Mouse (Mus musculus): ENCODE data around the gene Ttll1.

- TF ChIP-seq CTCF (IDR thresholded peaks at IDR 0.05; ENCODE audit: insufficient read depth, low read depth, low read length) (no peak), POLR2A (IDR thresholded peaks at IDR 0.05; ENCODE audit: insufficient read depth, low read depth, low read length) (no peak)
Observed at GRCm38 (mm10) chr15:83553831-83554230, 43.1 kb upstream of the Ttll1 start.

All from olfactory bulb, adult 2 months (tissue).